Mouse (Mus musculus) G1E-ER4 (cell line): Measurements from ENCODE around the gene Cit. TPM values are rescaled to one million over a fixed set of nuclear protein-coding genes. Genes with fewer than 3 reads are reported as not detected.

Experiments
- GATA1 ChIP-seq: IDR thresholded peaks from one replicate; pipeline ENCODE4 v1.8.0; 2012; ENCODE audit warnings: low read length, inconsistent platforms
- polyA plus RNA-seq: library from polyadenylated mRNA; stranded (reverse); fragments of >175 nt; gene quantifications from 2 replicates; pipeline ENCODE4 v1.2.3, GENCODE M21; 2012

Cit gene
- polyA plus RNA-seq, result 40.0 and 47.5 TPM in 2 replicates

- no peak for TF ChIP-seq GATA1
Measured at GRCm38 (mm10) chr5:115844766-115845634, at the start of gene Cit. Gene Cit, plus strand, starts transcription at chr5:115845278.

DNA sequence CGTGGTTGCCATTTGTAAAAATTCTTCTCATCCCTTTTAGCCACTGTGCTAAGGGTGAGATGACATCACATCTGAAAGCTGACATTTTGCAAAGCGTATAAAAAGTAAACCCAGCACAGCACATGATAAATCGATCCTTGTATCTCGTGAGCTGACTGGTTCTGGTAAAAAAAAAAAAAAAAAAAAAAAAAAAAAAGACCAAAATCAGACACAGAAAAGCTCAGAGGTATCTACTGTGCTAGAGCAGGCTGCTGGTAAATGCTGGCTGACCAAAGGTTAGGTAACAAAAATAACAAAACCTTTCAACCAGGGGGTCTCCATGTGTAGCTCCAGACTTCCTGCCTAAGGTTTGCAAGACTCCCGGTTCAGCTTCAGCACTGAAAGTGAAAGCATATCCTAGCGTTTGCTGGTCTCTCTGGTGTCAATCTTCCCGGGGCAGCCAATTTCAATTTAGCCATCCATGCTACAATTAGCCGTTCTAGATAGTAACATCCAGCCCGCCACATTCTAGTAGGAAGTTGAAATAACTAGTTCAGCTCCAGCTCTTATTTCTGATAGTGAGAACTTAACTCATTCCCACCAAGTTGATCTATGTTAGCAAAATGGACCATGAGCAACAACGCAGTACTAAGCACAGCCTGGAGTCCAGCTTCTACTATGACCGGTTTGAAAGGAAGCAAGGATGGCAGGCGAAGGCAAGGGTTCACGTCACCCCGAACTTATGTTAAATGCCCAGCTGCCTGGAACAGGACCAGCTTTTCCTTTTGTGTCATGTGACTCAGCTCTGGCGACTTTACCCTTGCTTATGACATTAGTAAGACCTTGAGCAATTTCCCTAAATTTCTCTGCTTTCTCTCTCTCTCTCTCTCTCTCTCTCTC is 45.8 kb upstream of the Cit start:
- TF ChIP-seq GATA1, result no peak

DNA sequence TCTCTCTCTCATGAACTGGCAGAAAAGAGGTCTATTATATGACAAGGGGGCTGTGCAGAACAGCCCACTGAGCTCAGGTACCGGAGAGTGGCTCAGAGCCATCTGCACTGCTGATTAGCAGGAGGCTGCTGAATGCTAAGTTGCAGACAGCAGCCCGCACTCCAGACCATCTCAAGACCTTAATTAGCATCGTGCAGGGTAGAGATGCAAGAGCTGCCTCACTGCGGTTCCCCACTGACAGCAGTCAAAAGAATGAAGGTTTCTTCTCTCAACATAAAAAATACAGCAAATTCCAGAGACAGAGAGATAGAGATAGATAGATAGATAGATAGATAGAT is 45.2 kb upstream of the Cit start:
- no peak for TF ChIP-seq GATA1

DNA sequence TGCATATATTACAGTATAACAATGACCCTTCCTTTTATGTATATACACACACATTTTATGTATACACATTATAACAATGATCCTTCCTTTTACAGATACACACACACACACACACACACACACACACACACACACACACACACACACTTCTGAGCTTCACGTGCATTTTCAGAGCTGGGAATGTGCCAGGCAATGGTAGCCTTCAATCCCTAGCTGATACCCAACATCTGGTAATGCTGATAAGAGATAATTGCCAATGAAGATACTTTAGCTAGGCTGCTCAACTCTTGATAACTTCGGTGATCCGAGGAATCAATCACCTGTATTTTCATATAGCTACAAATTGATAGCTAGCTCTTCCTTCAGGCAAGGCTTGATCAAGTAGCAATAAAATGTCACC is 32.8 kb upstream of the Cit start:
- TF ChIP-seq GATA1, result no peak

- no peak for TF ChIP-seq GATA1
Measured at GRCm38 (mm10) chr5:115817022-115817421, 28.1 kb upstream of the Cit start.

DNA sequence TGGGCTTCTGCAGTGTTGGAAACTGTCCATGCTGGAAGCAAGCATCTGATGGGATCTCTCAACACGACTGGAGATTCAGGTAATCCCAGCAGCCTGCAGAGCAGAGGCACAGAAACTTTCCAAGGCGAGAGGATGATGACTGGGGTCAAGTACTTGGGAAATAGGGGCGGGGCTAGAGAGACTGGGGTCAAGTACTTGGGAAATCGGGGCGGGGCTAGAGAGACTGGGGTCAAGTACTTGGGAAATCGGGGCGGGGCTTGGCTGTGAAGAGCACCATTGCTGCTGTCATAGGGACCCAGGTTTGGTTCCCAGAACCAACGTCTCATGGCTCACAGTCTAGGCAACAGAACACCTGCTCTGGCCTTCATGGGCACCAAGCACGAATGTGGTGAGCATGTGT is 25.1 kb upstream of the Cit start:
- TF ChIP-seq GATA1, result no peak

DNA sequence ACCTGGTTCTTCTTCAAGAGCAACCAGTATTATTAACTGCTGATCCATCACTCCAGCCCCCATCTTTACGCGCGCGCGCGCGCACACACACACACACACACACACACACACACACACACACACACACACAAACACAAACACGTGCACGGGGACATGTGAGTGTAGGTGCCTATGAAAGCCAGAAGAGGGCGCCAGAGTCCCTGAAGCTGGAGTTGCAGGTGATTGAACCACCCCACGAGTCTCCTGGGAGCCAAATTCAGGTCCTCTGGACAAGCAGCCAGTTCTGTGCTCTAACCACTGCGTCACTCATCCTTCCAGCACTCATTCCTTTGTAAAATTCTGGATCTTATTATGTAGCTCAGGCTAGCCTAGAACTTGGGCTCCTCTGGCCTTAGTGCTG is 23.9 kb upstream of the Cit start:
- no peak for TF ChIP-seq GATA1

DNA sequence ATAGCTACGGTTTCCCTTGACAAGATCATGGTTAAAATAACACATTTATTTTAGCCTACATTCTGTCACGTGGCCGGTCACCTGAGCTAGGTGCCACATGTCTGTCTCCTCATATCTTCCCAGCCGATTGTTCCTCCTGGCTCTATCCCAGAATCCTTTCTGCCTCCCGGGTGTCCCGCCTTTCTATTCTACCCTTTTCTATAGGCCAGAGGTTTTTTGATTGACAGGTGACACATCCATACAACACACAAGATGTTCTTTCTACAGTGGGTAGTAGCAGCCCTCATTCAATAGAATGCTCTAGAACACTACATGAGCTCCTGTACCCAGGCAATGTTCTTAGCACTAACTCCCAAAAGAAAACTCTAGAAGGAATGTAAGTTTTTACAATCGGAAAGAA is 23.2 kb upstream of the Cit start:
- no peak for TF ChIP-seq GATA1

GRCm38 (mm10) chr5:115832754-115833153 is 12.3 kb upstream of the Cit start:
- TF ChIP-seq GATA1, result no peak

DNA sequence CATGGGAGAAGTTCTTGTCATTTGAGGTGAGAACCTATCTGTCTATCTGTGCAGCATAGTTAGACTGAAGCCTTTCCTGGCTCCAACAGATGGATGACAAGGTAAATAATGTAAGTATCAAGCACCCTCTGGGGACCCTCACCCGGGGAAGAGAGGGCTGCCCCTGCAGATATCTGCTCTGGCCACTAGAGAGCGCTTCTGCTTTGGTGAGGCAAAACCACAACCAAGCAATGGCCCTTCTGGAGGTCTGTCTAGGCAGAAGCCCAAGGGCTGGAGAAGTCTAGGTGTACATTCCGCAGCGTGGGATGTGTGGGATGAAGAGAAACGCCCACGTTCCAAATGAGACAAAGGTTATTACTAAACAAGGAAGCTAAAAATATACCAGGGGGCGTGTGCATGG is 9.8 kb upstream of the Cit start:
- no peak for TF ChIP-seq GATA1

- no peak for TF ChIP-seq GATA1
Measured at GRCm38 (mm10) chr5:115838059-115838458, 7.0 kb upstream of the Cit start.

- no peak for TF ChIP-seq GATA1
Measured at GRCm38 (mm10) chr5:115840453-115840852, 4.6 kb upstream of the Cit start.

DNA sequence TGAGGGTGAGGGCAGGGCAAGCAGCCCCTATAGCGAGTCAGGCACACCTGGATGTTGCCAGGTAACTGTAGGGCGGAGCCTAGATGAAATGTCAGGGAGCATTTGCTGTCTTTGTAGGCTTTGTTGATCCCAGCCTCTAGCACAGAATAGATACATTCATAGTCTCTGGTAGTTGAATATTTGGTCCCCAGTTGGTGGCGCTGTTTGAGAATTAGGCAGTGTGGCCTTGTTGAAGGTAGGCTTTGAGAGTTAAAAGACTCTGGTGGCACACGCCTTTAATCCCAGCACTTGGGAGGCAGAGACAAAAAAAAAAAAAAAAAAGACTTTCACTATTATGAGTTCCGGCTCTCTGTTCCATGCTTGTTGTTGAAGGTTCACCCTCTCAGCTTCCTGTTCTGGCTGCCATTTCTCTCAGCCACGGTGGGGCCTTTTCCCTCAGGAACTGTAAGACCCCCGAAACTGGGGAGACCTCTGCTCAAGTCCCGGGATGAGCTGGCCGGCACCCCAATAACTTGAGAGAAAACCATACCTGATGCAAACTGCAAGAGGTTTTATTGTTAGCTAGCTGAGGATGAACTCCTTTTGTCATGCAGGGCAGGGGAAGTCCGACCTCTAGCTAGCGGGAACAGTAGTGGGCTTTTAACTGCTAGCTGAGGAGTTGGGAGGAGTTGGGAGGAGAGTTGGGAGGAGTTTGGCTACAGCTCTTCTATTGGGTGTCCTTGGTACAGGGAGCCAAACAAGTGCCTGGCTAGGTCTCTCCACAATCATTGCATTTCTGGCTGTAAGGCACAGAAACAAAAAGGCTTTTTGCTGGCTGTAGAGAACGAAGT is 3.9 kb upstream of the Cit start:
- no peak for TF ChIP-seq GATA1

- TF ChIP-seq GATA1, result no peak
Measured at GRCm38 (mm10) chr5:115844368-115844765, 711 bp upstream of the Cit start.

DNA sequence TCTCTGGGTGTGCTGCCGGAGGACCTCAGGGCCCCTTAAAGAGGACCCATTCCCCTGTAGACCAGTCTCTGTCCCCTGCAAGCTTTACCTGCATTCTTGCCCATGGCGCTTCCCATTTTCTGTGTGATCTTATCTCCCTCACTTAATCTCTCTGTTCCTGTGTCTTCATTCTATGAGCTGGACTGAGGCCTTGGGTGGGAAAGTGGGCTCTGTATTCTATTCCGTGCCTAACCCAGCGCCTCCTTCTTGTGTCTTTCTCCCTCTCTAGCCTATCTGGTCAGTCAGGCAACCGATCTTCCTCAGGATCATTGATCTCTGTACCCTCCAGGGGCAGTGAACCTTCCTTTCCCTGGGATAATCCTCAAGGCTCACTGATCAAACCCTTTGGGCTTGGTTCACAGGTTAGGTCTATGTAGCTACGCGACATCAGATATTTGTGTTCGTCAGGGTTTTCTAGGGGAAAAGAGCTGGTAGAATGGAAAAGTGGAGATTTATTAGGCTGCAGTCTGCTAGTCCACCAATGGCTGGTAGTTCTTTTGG is 627 bp downstream of the Cit start:
- TF ChIP-seq GATA1, result no peak
